Mouse (Mus musculus) heart, adult 2 months (tissue): ENCODE results near the gene Neurog2.

Experiments
- CTCF ChIP-seq: fragments of 200-600 bp; IDR thresholded peaks from 2 replicates; pipeline ENCODE4 v1.8.1; 2022; ENCODE audit warnings: antibody characterized with exemption, mild to moderate bottlenecking, moderate library complexity
- EP300 ChIP-seq: fragments of 200-500 bp; IDR thresholded peaks from 2 replicates; pipeline ENCODE4 v1.6.1; 2011; ENCODE audit warnings: low read depth, low read length, control low read depth; ENCODE audit not compliant: insufficient read depth
- POLR2A ChIP-seq: fragments of 200-500 bp; IDR thresholded peaks from 2 replicates; pipeline ENCODE4 v1.6.1; 2011; ENCODE audit warnings: mild to moderate bottlenecking, low read depth, low read length, control low read depth; ENCODE audit not compliant: insufficient read depth

- TF ChIP-seq EP300 = no peak
- TF ChIP-seq POLR2A = no peak
- TF ChIP-seq CTCF = no peak
Measured at GRCm38 (mm10) chr3:127628311-127629184, 4.4 kb upstream of the Neurog2 start.
